Mouse (Mus musculus) heart, adult 11 months (tissue): ENCODE results near the gene Gabra3.

Experiments used
- DNase-seq: peaks from one replicate; pipeline ENCODE4 v3.0.0; 2022

Gene Gabra3

DNA sequence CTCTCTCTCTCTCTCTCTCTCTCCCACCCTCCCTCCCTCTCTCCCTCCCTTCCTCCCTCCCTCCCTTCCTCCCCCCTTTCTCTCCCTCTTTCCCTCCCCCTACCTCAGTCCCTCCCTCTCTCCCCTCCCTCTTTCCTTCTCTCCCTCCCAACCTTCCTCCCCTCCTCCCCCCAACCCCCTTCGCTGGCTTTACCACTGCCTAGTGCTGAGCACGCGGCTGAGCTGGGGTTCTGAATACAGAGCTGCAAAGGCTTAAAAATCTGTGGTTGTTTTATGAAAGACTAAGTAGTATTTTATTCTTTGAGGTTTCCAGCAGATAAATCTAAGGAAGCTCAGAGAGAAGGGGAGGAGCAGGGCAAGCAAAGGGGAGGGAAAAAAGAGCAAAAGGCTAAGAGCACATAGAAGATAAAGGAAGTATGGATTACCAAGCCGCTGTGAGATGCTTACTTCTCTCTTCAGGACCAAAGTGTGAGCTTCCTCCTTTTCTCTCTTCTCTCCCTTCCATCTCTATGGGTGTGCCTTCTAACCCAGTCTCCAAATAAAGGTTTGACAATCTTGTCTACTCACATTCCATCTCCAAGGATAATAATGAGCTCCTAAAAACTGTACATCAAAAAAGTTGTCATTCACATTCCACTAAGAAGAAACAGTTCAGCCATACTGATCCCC, at the start of gene Gabra3:
Gabra3 (minus strand) TSS at position 619 of the 669 bp plus-strand sequence.
- no peak for DNase-seq

DNA sequence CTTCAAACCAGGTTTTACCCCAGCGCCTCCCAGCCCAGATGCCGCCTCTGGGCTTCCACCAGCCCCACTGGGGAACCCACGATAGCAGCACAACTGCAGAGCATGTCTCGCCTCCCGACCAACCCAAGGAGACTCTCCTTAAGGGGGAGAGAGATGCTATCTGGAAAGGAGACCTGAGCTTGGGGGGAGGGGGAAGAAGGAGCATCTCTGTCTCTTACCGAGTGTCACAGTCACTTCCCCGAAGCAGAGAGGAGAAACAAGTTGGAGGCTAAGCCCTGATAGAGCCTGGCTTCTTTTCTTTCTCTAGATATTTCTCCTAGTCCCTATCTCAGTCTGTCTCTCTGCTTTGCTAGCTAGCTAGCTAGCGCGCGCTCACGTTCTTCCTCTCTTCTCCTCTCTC, 859 bp downstream of the Gabra3 start:
- no peak for DNase-seq

DNA sequence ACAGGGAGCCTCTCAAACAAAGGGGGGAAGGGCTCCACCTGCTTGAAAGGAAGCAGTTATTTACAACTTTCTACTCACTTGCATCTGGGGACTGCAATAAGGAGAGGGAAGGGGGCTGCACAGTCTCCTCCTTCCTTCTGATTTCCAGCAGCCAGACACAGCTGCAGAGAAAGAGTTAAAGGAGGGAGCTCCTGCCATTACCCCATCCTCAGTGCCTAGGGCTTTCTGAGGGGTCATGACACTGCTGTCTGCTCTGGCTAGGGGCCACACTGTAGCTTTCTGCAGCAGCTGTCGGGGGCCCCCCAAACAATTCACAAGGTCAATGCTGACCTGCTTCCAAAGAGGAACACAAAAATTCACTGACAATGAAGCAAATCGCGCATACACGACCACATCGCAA, 1.3 kb downstream of the Gabra3 start:
- DNase-seq = no peak

DNA sequence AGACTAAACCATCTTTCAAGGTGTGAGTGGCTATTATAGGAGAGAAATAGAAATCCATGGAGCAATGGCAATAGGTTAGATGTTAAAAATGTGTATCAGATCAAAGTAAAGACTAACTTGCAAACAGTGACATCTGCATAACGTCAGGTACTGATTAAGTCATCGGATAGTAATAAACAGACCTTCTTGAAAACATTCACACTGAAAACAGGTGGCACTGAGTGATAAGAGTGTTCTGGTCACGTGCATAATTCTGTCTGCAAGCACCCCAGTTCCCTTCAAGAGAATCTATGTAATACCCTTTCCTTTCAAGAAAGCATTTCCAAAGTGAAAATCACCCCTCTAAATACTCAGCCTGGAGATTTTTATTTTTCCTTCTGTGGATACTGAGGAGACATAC, 6.0 kb downstream of the Gabra3 start:
- no peak for DNase-seq

DNA sequence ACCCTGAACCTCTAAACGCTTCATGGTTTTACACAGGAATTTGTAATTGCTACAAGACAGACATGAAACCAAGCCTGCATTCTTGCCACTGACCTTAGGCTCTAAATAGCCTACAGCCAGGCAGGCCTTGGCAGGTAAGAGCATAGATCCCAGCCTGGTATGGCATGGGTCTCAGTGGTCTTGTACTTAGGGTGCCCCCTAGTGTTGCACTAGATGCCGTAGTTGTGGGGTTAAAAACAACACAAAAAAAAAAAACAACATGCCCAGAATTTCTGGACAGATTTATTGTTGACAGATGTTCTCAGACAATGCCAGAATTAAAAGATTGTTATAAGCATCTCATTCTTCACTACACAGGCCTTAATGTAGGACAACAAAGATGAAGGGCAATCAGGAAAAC, 12.0 kb downstream of the Gabra3 start:
- no peak for DNase-seq

DNA sequence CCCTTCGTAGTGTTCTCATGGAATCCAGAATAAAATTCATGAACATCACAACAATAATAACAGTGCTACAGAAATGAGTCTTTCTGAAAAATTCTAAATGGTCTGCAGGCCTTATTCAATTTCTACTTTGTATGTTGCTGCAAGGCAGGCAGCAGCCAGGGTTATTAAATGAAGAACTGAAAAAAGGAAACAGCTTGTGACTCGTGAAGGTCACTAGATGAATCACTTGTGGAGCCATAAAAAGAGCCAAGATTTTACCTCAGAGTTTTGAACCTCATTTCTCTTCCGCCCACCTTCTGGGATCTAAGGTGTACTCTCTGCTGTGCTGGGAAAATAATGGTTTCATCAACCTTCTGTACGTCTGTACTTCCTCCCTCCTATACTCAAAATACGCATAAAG, 159.4 kb downstream of the Gabra3 start:
- DNase-seq = no peak

DNA sequence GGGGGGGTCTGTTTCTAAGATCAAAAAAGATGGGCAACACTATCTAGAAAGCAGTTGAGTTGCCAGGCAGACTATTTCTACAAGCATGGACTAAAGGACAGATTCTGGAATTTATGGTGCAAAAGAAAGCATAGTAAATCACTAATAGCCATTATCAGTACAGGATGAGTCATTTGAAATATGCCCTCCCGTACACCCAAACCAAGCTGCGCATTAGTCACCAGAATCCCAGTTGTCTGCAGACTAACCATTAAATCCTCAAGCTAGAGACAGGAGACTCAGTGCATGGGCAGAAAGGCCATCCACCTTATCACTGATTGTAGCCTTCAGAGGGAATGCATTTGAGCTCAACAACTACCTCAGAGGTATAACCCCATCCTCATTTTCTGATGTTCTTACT, 166.8 kb downstream of the Gabra3 start:
- no peak for DNase-seq

DNA sequence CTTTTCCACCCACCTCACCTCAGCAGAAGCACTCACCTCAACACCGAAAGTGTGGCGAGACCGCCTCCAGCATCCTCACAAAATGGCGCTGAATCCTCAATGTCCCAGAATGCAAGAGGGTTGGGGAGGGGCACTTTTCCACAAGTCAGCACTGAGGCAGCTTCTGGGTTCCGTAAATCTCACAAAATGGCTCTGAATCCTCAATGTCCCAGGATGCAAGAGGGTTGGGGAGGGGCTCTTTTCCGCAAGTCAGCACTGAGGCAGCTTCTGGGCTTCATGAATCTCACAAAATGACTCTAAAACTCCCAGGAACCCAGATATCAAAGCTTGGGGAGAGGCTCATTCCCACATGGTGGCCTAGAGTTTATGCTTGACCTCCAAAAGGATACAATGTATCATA, 269.9 kb downstream of the Gabra3 start, which contains the start of gene Magea10:
Magea10 (minus strand) TSS at position 101 of the 400 bp plus-strand sequence.
- DNase-seq = no peak
